Mouse (Mus musculus) effector memory CD4-positive, alpha-beta T cell, adult 5 months (primary cell): ENCODE measurements around the gene Pigr. TPM values are rescaled to one million over a fixed set of nuclear protein-coding genes. Genes with fewer than 3 reads are reported as not detected.

ENCODE experiments used
- polyA plus RNA-seq: library from polyadenylated mRNA; unstranded; fragments of 100-300 nt; shearing (Covaris generic); gene quantifications from one replicate; pipeline ENCODE4 v1.2.1, GENCODE M21; 2017

Pigr gene
- polyA plus RNA-seq: not detected

GRCm38 (mm10) chr1:130826448-130826847 lies at the start of gene Pigr:
TSS of gene Pigr (plus strand) at chr1:130826684.

DNA sequence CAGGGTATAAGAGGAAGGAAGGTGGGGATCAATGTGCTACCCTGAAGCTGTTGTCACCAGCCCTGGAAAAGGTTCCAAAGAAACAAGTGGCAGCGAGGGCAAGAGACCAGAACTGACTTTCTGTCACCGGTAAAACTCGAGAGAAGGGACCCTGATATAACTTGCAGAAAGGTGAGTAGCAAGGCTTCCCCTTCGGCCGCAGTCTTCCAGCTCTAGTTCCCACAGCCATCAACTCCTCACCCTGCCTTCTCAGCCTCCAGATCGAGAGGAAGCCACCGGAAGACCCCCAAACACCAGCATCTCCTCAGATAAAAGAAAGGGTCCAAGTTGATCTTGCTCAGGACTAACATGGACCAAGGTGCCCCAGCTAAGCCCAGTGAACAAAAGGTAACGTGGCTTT lies 25.9 kb upstream of the Pigr start, which contains the start of gene Fcamr:
Gene Fcamr, plus strand, starts transcription at position 301 of the 400 bp plus-strand sequence.

GRCm38 (mm10) chr1:130865541-130866221 lies 39.2 kb downstream of the Pigr start, which contains the start of gene Fcmr:
TSS of gene Fcmr (plus strand) at chr1:130865669.

DNA sequence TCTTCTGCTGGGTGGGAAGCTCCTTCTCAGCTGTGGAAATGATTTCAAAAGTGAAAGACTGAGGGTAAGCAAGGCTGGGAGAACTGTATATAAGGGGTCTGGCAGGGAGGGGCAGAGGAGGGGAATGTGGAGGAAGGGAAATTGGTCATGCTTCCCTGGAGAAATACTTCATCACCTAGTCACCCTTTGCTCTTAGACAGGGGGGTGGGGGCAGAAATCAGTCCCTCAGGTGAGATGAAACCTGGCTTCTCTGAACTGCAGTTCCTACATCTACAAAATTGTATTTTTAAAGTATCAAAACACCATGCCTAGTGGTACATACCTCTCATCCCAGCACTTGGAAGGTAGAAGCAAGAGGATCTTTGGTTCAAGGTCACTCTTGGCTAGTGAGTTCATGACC lies 60.9 kb downstream of the Pigr start, which contains the start of gene Il24:
Gene Il24, minus strand, starts transcription at position 101 of the 400 bp plus-strand sequence.

Other genes with a start within 250 kb of the Pigr start
- gene Zp3r, start 197.1 kb upstream of the Pigr start, polyA plus RNA-seq: not detected
- gene C4bp, start 165.1 kb upstream of the Pigr start, polyA plus RNA-seq: not detected
- not detected for gene Gm29427, start 110.9 kb upstream of the Pigr start, polyA plus RNA-seq
- 3.9 TPM for gene Yod1, start 109.4 kb upstream of the Pigr start, polyA plus RNA-seq
- 6.7 TPM for gene Pfkfb2, start 97.4 kb upstream of the Pigr start, polyA plus RNA-seq
- gene AA986860, start 94.7 kb upstream of the Pigr start, polyA plus RNA-seq: not detected
- gene Fcamr, start 25.8 kb upstream of the Pigr start, polyA plus RNA-seq: 0.21 TPM
- not detected for gene Fcmr, start 39.0 kb downstream of the Pigr start, polyA plus RNA-seq
- gene Il24, start 60.8 kb downstream of the Pigr start, polyA plus RNA-seq: not detected
- not detected for gene Il20, start 84.8 kb downstream of the Pigr start, polyA plus RNA-seq
- not detected for gene Il19, start 113.4 kb downstream of the Pigr start, polyA plus RNA-seq
- 4.1 TPM for gene Il10, start 193.2 kb downstream of the Pigr start, polyA plus RNA-seq